Mouse (Mus musculus) c-Kit-negative CD71-positive TER-119-positive erythroid progenitor cells, embryonic 14.5 days (primary cell): ENCODE measurements around the gene Ttc8.

Experiments
- DNase-seq: peaks from one replicate; pipeline ENCODE4 v3.0.0-alpha.2; 2013; ENCODE audit warnings: low read depth, low spot score

Ttc8 gene

GRCm38 (mm10) chr12:98973461-98973860 lies 53.1 kb downstream of the Ttc8 start:
- no peak for DNase-seq

- DNase-seq = no peak
Observed at GRCm38 (mm10) chr12:98974157-98974804, 53.9 kb downstream of the Ttc8 start.

GRCm38 (mm10) chr12:98981081-98981480 lies 60.7 kb downstream of the Ttc8 start:
- DNase-seq = no peak

GRCm38 (mm10) chr12:98984785-98985184 lies 64.4 kb downstream of the Ttc8 start:
- no peak for DNase-seq

GRCm38 (mm10) chr12:98991076-98991829 lies 70.9 kb downstream of the Ttc8 start:
- DNase-seq = no peak

GRCm38 (mm10) chr12:98991830-98992216 lies 71.4 kb downstream of the Ttc8 start:
- no peak for DNase-seq

- no peak for DNase-seq
Observed at GRCm38 (mm10) chr12:98993736-98994135, 73.4 kb downstream of the Ttc8 start.

GRCm38 (mm10) chr12:98994366-98994765 lies 74.0 kb downstream of the Ttc8 start:
- DNase-seq = no peak

GRCm38 (mm10) chr12:98995881-98996280 lies 75.5 kb downstream of the Ttc8 start:
- no peak for DNase-seq

- DNase-seq = no peak
Observed at GRCm38 (mm10) chr12:98996581-98996988, 76.2 kb downstream of the Ttc8 start.

GRCm38 (mm10) chr12:98997046-98997445 lies 76.7 kb downstream of the Ttc8 start:
- no peak for DNase-seq

- no peak for DNase-seq
Observed at GRCm38 (mm10) chr12:98998662-98999428, 78.5 kb downstream of the Ttc8 start.

GRCm38 (mm10) chr12:99000310-99000709 lies 79.9 kb downstream of the Ttc8 start:
- DNase-seq = no peak

GRCm38 (mm10) chr12:99003046-99003445 lies 82.7 kb downstream of the Ttc8 start:
- DNase-seq = no peak

GRCm38 (mm10) chr12:99004752-99005151 lies 84.4 kb downstream of the Ttc8 start:
- DNase-seq = no peak

- DNase-seq = no peak
Observed at GRCm38 (mm10) chr12:99008786-99009185, 88.4 kb downstream of the Ttc8 start.

- no peak for DNase-seq
Observed at GRCm38 (mm10) chr12:99009430-99009829, 89.1 kb downstream of the Ttc8 start.

- DNase-seq = no peak
Observed at GRCm38 (mm10) chr12:99010044-99010443, 89.7 kb downstream of the Ttc8 start.

- DNase-seq = no peak
Observed at GRCm38 (mm10) chr12:99011161-99011861, 90.9 kb downstream of the Ttc8 start.

- DNase-seq = no peak
Observed at GRCm38 (mm10) chr12:99015870-99016269, 95.5 kb downstream of the Ttc8 start.

- no peak for DNase-seq
Observed at GRCm38 (mm10) chr12:99024430-99024960, 104.1 kb downstream of the Ttc8 start.

GRCm38 (mm10) chr12:99026291-99026690 lies 105.9 kb downstream of the Ttc8 start:
- DNase-seq = no peak
